Mouse (Mus musculus): ENCODE data around the gene Metrn. TPM values are rescaled to one million over a fixed set of nuclear protein-coding genes. Genes with fewer than 3 reads are reported as not detected.

Metrn gene
- polyA plus RNA-seq, 1 experiment: 44.4 TPM

- TF ChIP-seq POLR2A (IDR thresholded peaks at IDR 0.05; ENCODE audit: insufficient read length, low read depth): no peak
- no peak for TF ChIP-seq MAX (IDR thresholded peaks at IDR 0.05; ENCODE audit: low read depth)
- TF ChIP-seq TCF12 (IDR thresholded peaks at IDR 0.05; ENCODE audit: insufficient read depth, poor library complexity, severe bottlenecking): no peak
- no peak for TF ChIP-seq CEBPB (IDR thresholded peaks at IDR 0.05; ENCODE audit: insufficient read depth, poor library complexity, severe bottlenecking)
- TF ChIP-seq POLR2AphosphoS2 (IDR thresholded peaks at IDR 0.05; ENCODE audit: insufficient read length, low read depth): no peak
- TF ChIP-seq MYOD1 (IDR thresholded peaks at IDR 0.05; ENCODE audit: control insufficient read depth in 1 of 3, insufficient read length in 2 of 3, low read depth in 2 of 3): no peak
- TF ChIP-seq E2F4 (IDR thresholded peaks at IDR 0.05; ENCODE audit: insufficient read depth): no peak
- no peak for TF ChIP-seq SRF (IDR thresholded peaks at IDR 0.05; ENCODE audit: control insufficient read depth, insufficient read length, low read depth)
- TF ChIP-seq TCF3 (IDR thresholded peaks at IDR 0.05; ENCODE audit: insufficient read length, low read depth): no peak
- TF ChIP-seq USF1 (IDR thresholded peaks at IDR 0.05; ENCODE audit: low read depth): no peak
- TF ChIP-seq MYOG (IDR thresholded peaks at IDR 0.05; ENCODE audit: control insufficient read depth in 1 of 3, insufficient read depth in 1 of 3, insufficient read length in 2 of 3, low read depth in 2 of 3): no peak
- no peak for TF ChIP-seq REST (IDR thresholded peaks at IDR 0.05; ENCODE audit: insufficient read depth, insufficient read length)
- H3K79me2 ChIP-seq (ENCODE audit: control insufficient read depth, insufficient read depth): no peaks in the 10 kb centered on the region
- H3K36me3 ChIP-seq (ENCODE audit: control insufficient read depth, insufficient read depth): no peaks in the 10 kb centered on the region
- H3K4me2 ChIP-seq (ENCODE audit: low read depth): no peak overlapping the region
- H3K4me3 ChIP-seq: no peak overlapping the region
- H3K27me3 ChIP-seq (ENCODE audit: control insufficient read depth, insufficient read depth, insufficient read length): no peaks in the 10 kb centered on the region
- H3ac ChIP-seq (ENCODE audit: control insufficient read depth, insufficient read length): no peak overlapping the region
Measured at GRCm38 (mm10) chr17:25748238-25748637, 48.7 kb downstream of the Metrn start.

DNA sequence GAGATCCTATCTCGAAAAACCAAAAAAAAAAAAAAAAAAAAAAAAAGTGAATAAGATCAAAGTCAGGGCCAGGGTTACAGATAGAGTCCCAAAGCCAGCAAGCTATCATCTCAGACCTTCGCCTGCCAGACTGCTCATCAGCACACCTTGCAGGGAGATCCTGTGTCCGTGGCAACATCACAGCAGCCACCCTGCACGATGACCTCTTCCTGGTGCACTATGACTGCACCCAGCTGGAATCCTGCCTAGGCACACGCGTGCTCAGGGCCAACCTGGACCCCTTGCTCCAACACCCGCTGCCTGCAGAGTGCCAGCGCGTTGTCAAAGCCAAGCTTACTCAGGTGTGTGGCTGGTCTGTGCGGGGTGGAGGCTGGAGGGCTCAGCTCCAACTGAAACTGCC lies 52.6 kb downstream of the Metrn start:
- H3ac ChIP-seq (ENCODE audit: control insufficient read depth, insufficient read length): no peak overlapping the region
- H3K27me3 ChIP-seq (ENCODE audit: control insufficient read depth, insufficient read depth, insufficient read length): peaks cover 8% of the 10 kb centered on the region
- H3K36me3 ChIP-seq (ENCODE audit: control insufficient read depth, insufficient read depth): no peaks in the 10 kb centered on the region
- no peak overlapping the region for H3K4me2 ChIP-seq (ENCODE audit: low read depth)
- no peaks in the 10 kb centered on the region for H3K79me2 ChIP-seq (ENCODE audit: control insufficient read depth, insufficient read depth)
- H3K4me3 ChIP-seq: no peak overlapping the region
- TF ChIP-seq MYOD1 (IDR thresholded peaks at IDR 0.05; ENCODE audit: control insufficient read depth in 1 of 3, insufficient read length in 2 of 3, low read depth in 2 of 3): no peak
- no peak for TF ChIP-seq POLR2A (IDR thresholded peaks at IDR 0.05; ENCODE audit: insufficient read length, low read depth)
- TF ChIP-seq CEBPB (IDR thresholded peaks at IDR 0.05; ENCODE audit: insufficient read depth, poor library complexity, severe bottlenecking): no peak
- no peak for TF ChIP-seq REST (IDR thresholded peaks at IDR 0.05; ENCODE audit: insufficient read depth, insufficient read length)
- TF ChIP-seq POLR2AphosphoS2 (IDR thresholded peaks at IDR 0.05; ENCODE audit: insufficient read length, low read depth): peak; percentile 37
- no peak for TF ChIP-seq MAX (IDR thresholded peaks at IDR 0.05; ENCODE audit: low read depth)
- TF ChIP-seq TCF12 (IDR thresholded peaks at IDR 0.05; ENCODE audit: insufficient read depth, poor library complexity, severe bottlenecking): no peak
- TF ChIP-seq USF1 (IDR thresholded peaks at IDR 0.05; ENCODE audit: low read depth): no peak

GRCm38 (mm10) chr17:25743831-25744230 lies 53.1 kb downstream of the Metrn start:
- Histone ChIP-seq H3K4me3 (no peak overlapping the region), H3K36me3 (ENCODE audit: control insufficient read depth, insufficient read depth) (no peaks in the 10 kb centered on the region), H3K27me3 (ENCODE audit: control insufficient read depth, insufficient read depth, insufficient read length) (peaks cover 13% of the 10 kb centered on the region), H3ac (ENCODE audit: control insufficient read depth, insufficient read length) (no peak overlapping the region), H3K4me2 (ENCODE audit: low read depth) (no peak overlapping the region), H3K79me2 (ENCODE audit: control insufficient read depth, insufficient read depth) (no peaks in the 10 kb centered on the region)
- TF ChIP-seq POLR2A (IDR thresholded peaks at IDR 0.05; ENCODE audit: insufficient read length, low read depth) (no peak), POLR2AphosphoS2 (IDR thresholded peaks at IDR 0.05; ENCODE audit: insufficient read length, low read depth) (peak; percentile 44)

Other genes starting within 250 kb of the Metrn start
- 14.3 TPM for gene Sox8, start 226.4 kb downstream of the Metrn start, polyA plus RNA-seq (2012; fragmentation: generic; extraction: Trizol)
- gene Lmf1, start 218.1 kb downstream of the Metrn start, polyA plus RNA-seq (2012; fragmentation: generic; extraction: Trizol): 36.3 TPM
- 0.24 TPM for gene Gng13, start 80.0 kb downstream of the Metrn start, polyA plus RNA-seq (2012; fragmentation: generic; extraction: Trizol)
- gene Chtf18, start 69.7 kb downstream of the Metrn start, polyA plus RNA-seq (2012; fragmentation: generic; extraction: Trizol): 7.2 TPM
- gene Rpusd1, start 69.5 kb downstream of the Metrn start, polyA plus RNA-seq (2012; fragmentation: generic; extraction: Trizol): 13.0 TPM
- not detected for gene Mslnl, start 61.1 kb downstream of the Metrn start, polyA plus RNA-seq (2012; fragmentation: generic; extraction: Trizol)
- gene Msln, start 42.8 kb downstream of the Metrn start, polyA plus RNA-seq (2012; fragmentation: generic; extraction: Trizol): 91.8 TPM
- gene Narfl, start 23.4 kb downstream of the Metrn start, polyA plus RNA-seq (2012; fragmentation: generic; extraction: Trizol): 31.4 TPM
- 29.8 TPM for gene Haghl, start 11.5 kb downstream of the Metrn start, polyA plus RNA-seq (2012; fragmentation: generic; extraction: Trizol)
- 0.08 TPM for gene Ccdc78, start 10.6 kb downstream of the Metrn start, polyA plus RNA-seq (2012; fragmentation: generic; extraction: Trizol)
- gene Fam173a, start 4.2 kb downstream of the Metrn start, polyA plus RNA-seq (2012; fragmentation: generic; extraction: Trizol): 61.0 TPM
- gene AC134908.4, start 1.5 kb downstream of the Metrn start, polyA plus RNA-seq (2012; fragmentation: generic; extraction: Trizol): not detected
- gene Fbxl16, start 11.9 kb upstream of the Metrn start, polyA plus RNA-seq (2012; fragmentation: generic; extraction: Trizol): 6.0 TPM
- gene Wdr24, start 26.5 kb upstream of the Metrn start, polyA plus RNA-seq (2012; fragmentation: generic; extraction: Trizol): 18.0 TPM
- gene Jmjd8, start 31.7 kb upstream of the Metrn start, polyA plus RNA-seq (2012; fragmentation: generic; extraction: Trizol): 15.5 TPM
- gene Stub1, start 36.3 kb upstream of the Metrn start, polyA plus RNA-seq (2012; fragmentation: generic; extraction: Trizol): 196 TPM
- gene Rhbdl1, start 40.2 kb upstream of the Metrn start, polyA plus RNA-seq (2012; fragmentation: generic; extraction: Trizol): 0.67 TPM
- 0.67 TPM for gene Gm20683, start 44.6 kb upstream of the Metrn start, polyA plus RNA-seq (2012; fragmentation: generic; extraction: Trizol)
- gene Rhot2, start 47.7 kb upstream of the Metrn start, polyA plus RNA-seq (2012; fragmentation: generic; extraction: Trizol): 48.3 TPM
- 7.4 TPM for gene Wdr90, start 64.4 kb upstream of the Metrn start, polyA plus RNA-seq (2012; fragmentation: generic; extraction: Trizol)
- gene Mcrip2, start 71.6 kb upstream of the Metrn start, polyA plus RNA-seq (2012; fragmentation: generic; extraction: Trizol): 36.7 TPM
- 23.6 TPM for gene Mettl26, start 77.9 kb upstream of the Metrn start, polyA plus RNA-seq (2012; fragmentation: generic; extraction: Trizol)
- gene Wfikkn1, start 83.7 kb upstream of the Metrn start, polyA plus RNA-seq (2012; fragmentation: generic; extraction: Trizol): 0.25 TPM
- gene Rab40c, start 122.6 kb upstream of the Metrn start, polyA plus RNA-seq (2012; fragmentation: generic; extraction: Trizol): 18.3 TPM
- 46.3 TPM for gene Pigq, start 147.8 kb upstream of the Metrn start, polyA plus RNA-seq (2012; fragmentation: generic; extraction: Trizol)
- gene Nhlrc4, start 147.8 kb upstream of the Metrn start, polyA plus RNA-seq (2012; fragmentation: generic; extraction: Trizol): 0.17 TPM
- gene A930017K11Rik, start 155.4 kb upstream of the Metrn start, polyA plus RNA-seq (2012; fragmentation: generic; extraction: Trizol): 0.02 TPM
- gene Capn15, start 188.7 kb upstream of the Metrn start, polyA plus RNA-seq (2012; fragmentation: generic; extraction: Trizol): 7.2 TPM